Mouse (Mus musculus): ENCODE data around the gene Cfap44. TPM values are rescaled to one million over a fixed set of nuclear protein-coding genes. Genes with fewer than 3 reads are reported as not detected.

Cfap44 gene
- polyA plus RNA-seq, 1 experiment from 2014 or later = 0.69 TPM

DNA sequence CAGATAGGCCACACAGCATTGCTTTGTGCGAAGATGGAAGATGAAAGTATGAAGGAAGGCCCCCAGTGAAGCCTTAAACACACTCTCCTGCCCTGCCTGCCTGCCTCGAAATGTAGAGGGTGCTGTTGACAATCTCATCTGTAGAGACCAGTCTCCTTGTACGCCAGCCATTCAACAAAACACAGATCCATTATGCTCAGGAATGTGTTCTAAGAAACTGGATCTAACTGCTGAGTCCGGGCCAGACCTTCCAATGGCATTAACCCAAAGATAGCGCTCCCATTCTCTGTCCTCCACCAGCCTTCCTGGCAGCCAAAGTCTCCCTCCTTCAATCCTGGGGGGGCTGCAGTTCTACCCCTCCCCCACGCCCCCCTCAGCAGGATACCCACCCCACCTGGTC, 121.9 kb downstream of the Cfap44 start:
- H3K36me3 ChIP-seq (replicated peaks; ENCODE audit: insufficient read depth, low read length) = no peaks in the 10 kb centered on the region
- ATAC-seq (no peak), DNase-seq (no peak)
- no peak overlapping the region for H3K9ac ChIP-seq (replicated peaks)
- no peaks in the 10 kb centered on the region for H3K9me3 ChIP-seq (ENCODE audit: low read length)
- no peaks in the 10 kb centered on the region for H3K27me3 ChIP-seq (ENCODE audit: insufficient read depth, low read length)
- no peak for TF ChIP-seq EP300 (IDR thresholded peaks at IDR 0.05; ENCODE audit: low read depth)
- TF ChIP-seq CTCF (IDR thresholded peaks at IDR 0.05; ENCODE audit: low read depth) = no peak
- no peak overlapping the region for H3K27ac ChIP-seq (ENCODE audit: low read depth)
- 67% methylated on average over 6 of the region's 6 CpGs for WGBS (ENCODE audit: insufficient replicate concordance)
- H3K4me2 ChIP-seq (ENCODE audit: low read depth, low read length) = no peak overlapping the region
- no peaks in the 10 kb centered on the region for H3K4me1 ChIP-seq (ENCODE audit: insufficient read depth)
- no peak overlapping the region for H3K4me3 ChIP-seq (ENCODE audit: low read depth, low read length)

DNA sequence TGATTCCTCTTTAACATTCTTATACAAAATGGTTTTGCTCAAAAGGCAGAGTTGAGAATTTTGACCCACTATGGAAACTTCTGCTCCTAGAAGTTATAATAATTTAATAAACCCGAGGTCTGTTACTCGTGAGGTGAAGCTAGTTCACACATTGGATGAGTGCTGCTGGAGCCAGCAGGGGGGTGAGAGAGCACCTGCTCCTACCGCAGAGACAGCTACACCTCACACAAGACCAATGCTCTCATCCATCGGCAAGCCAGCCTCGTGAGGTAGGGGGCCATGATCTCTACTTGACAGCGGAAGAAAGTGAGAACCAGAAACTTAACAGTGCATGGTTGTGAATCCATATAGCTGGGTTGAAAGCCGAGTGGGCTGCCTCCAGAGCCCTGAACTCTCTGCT, 129.0 kb downstream of the Cfap44 start:
- no peak overlapping the region for H3K9ac ChIP-seq (replicated peaks)
- no peak overlapping the region for H3K27ac ChIP-seq (ENCODE audit: low read depth)
- TF ChIP-seq EP300 (IDR thresholded peaks at IDR 0.05; ENCODE audit: low read depth) = no peak
- no peak for TF ChIP-seq CTCF (IDR thresholded peaks at IDR 0.05; ENCODE audit: low read depth)
- ATAC-seq (no peak), DNase-seq (no peak)
- H3K4me3 ChIP-seq (ENCODE audit: low read depth, low read length) = no peak overlapping the region
- H3K4me2 ChIP-seq (ENCODE audit: low read depth, low read length) = no peak overlapping the region
- no peaks in the 10 kb centered on the region for H3K9me3 ChIP-seq (ENCODE audit: low read length)
- H3K4me1 ChIP-seq (ENCODE audit: insufficient read depth) = no peaks in the 10 kb centered on the region
- H3K36me3 ChIP-seq (replicated peaks; ENCODE audit: insufficient read depth, low read length) = no peaks in the 10 kb centered on the region
- H3K27me3 ChIP-seq (ENCODE audit: insufficient read depth, low read length) = no peaks in the 10 kb centered on the region
- WGBS (ENCODE audit: insufficient replicate concordance) = 72% methylated on average over 7 of the region's 7 CpGs

DNA sequence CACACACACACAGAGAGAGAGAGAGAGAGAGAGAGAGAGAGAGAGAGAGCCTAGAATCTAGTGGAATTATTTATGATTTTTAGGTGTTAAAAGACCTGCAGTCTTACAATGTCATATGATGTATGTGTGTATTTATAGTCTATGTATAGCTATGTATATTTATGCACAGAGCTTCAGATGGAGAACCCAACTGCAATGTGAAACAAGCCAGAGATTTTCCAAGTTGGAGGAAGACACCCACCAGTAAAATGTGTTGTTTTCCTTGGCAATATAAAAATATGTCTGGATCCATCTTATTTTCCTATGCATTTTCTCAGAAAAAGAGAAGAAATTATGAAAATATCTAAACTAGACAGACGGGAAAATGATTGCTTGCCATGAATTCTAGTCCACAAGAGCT, 131.4 kb downstream of the Cfap44 start:
- Histone ChIP-seq H3K4me1 (ENCODE audit: insufficient read depth) (no peaks in the 10 kb centered on the region), H3K4me3 (ENCODE audit: low read depth, low read length) (no peak overlapping the region), H3K36me3 (replicated peaks; ENCODE audit: insufficient read depth, low read length) (no peaks in the 10 kb centered on the region), H3K9ac (replicated peaks) (no peak overlapping the region), H3K27me3 (ENCODE audit: insufficient read depth, low read length) (no peaks in the 10 kb centered on the region), H3K4me2 (ENCODE audit: low read depth, low read length) (no peak overlapping the region), H3K27ac (ENCODE audit: low read depth) (no peak overlapping the region), H3K9me3 (ENCODE audit: low read length) (no peaks in the 10 kb centered on the region)
- ATAC-seq (no peak), DNase-seq (no peak)
- TF ChIP-seq CTCF (IDR thresholded peaks at IDR 0.05; ENCODE audit: low read depth) (no peak), EP300 (IDR thresholded peaks at IDR 0.05; ENCODE audit: low read depth) (no peak)
- WGBS (ENCODE audit: insufficient replicate concordance) = 70% methylated on average over 1 of the region's 1 CpGs

DNA sequence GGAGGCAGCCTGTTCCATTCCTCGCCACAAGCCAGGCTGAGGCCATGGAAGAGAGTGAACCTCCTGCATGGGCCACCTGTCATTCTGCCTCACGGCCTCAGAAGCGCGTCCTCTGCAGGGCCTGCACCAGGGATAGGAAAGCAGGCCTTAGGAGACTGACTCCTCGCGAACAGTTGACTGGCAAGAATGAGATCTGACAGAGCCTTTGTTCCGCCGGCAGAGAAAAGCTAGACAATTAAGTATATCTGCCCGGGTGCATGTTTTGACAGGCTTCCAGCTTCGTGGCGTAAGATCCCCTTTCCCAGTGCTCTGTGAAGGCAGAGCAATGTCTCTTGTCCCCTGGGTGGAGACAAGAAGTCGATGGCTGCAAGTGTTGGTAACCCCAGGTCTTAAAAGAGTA, 132.1 kb downstream of the Cfap44 start:
- TF ChIP-seq EP300 (IDR thresholded peaks at IDR 0.05; ENCODE audit: low read depth) (no peak), CTCF (IDR thresholded peaks at IDR 0.05; ENCODE audit: low read depth) (no peak)
- no peaks in the 10 kb centered on the region; the same call in 1 of the 2 replicates for H3K27me3 ChIP-seq (ENCODE audit: insufficient read depth, low read length)
- no peak overlapping the region for H3K4me2 ChIP-seq (ENCODE audit: low read depth, low read length)
- H3K27ac ChIP-seq (ENCODE audit: low read depth) = no peak overlapping the region
- no peaks in the 10 kb centered on the region for H3K9me3 ChIP-seq (ENCODE audit: low read length)
- WGBS (ENCODE audit: insufficient replicate concordance) = 59% methylated on average over 12 of the region's 12 CpGs
- no peaks in the 10 kb centered on the region for H3K36me3 ChIP-seq (replicated peaks; ENCODE audit: insufficient read depth, low read length)
- H3K4me3 ChIP-seq (ENCODE audit: low read depth, low read length) = no peak overlapping the region
- DNase-seq (no peak), ATAC-seq (no peak)
- no peak overlapping the region for H3K9ac ChIP-seq (replicated peaks)
- no peaks in the 10 kb centered on the region for H3K4me1 ChIP-seq (ENCODE audit: insufficient read depth)

DNA sequence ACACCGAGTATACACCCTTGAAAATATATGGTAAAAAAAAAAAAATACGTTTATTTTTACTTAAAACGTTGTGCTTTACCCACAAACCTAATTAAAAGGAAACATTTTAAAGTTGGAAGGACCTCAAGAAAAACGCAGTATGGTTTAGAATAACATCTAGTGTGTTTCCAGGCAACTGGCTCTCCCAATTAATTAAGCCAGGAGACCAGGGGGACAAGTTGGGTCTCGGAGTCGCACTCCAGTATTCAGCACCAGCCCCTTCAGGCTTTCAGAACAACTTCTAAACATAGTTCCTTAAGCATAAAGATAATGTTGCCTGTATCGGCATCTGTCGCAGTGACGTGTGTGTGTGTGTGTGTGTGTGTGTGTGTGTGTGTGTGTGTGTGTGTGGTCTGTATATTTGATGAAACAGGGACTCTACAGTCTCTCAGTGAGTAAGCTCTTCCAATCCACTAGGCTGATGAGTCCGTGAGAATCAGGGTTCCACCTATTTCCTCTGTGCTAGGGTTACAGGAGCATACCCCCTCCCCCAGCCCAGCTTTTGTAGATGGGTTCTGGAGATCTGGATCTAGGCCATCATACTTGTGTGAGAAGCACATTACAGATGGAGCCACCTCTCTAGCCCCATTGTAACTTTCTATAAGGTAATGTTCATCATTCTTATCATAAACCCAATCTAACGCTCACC, 132.8 kb downstream of the Cfap44 start:
- TF ChIP-seq CTCF (IDR thresholded peaks at IDR 0.05; ENCODE audit: low read depth) = no peak
- no peak for TF ChIP-seq EP300 (IDR thresholded peaks at IDR 0.05; ENCODE audit: low read depth)
- Histone ChIP-seq H3K9me3 (ENCODE audit: low read length) (no peaks in the 10 kb centered on the region), H3K9ac (replicated peaks) (no peak overlapping the region), H3K4me2 (ENCODE audit: low read depth, low read length) (no peak overlapping the region), H3K27ac (ENCODE audit: low read depth) (no peak overlapping the region), H3K36me3 (replicated peaks; ENCODE audit: insufficient read depth, low read length) (no peaks in the 10 kb centered on the region), H3K4me1 (ENCODE audit: insufficient read depth) (no peaks in the 10 kb centered on the region), H3K4me3 (ENCODE audit: low read depth, low read length) (no peak overlapping the region), H3K27me3 (ENCODE audit: insufficient read depth, low read length) (no peaks in the 10 kb centered on the region; the same call in 1 of the 2 replicates)
- WGBS (ENCODE audit: insufficient replicate concordance) = 70% methylated on average over 11 of the region's 11 CpGs
- no peak for ATAC-seq
- no peak for DNase-seq

DNA sequence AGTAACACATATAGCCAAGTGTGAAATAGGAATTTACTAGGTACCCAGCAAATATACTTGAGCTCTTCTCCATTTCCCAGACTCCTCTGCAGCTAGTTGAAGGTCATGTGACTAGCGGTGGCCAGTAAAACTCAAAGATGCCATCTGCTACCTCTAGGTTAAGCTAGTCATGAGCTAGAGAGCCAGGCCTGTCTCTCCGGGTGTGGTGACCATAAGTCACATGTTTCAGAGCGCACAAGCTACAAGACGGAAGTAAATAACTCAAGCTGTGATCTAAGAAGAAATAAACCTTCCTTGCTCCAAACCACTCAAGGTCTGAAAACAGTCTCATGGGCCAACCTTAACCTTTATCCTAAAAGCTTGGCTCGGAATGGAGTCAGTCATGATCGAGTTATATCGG, 134.4 kb downstream of the Cfap44 start:
- Histone ChIP-seq H3K9me3 (ENCODE audit: low read length) (no peaks in the 10 kb centered on the region), H3K4me2 (ENCODE audit: low read depth, low read length) (no peak overlapping the region), H3K36me3 (replicated peaks; ENCODE audit: insufficient read depth, low read length) (no peaks in the 10 kb centered on the region), H3K27me3 (ENCODE audit: insufficient read depth, low read length) (no peaks in the 10 kb centered on the region; the same call in 1 of the 2 replicates), H3K4me3 (ENCODE audit: low read depth, low read length) (no peak overlapping the region), H3K27ac (ENCODE audit: low read depth) (no peak overlapping the region), H3K9ac (replicated peaks) (no peak overlapping the region), H3K4me1 (ENCODE audit: insufficient read depth) (no peaks in the 10 kb centered on the region)
- TF ChIP-seq CTCF (IDR thresholded peaks at IDR 0.05; ENCODE audit: low read depth) (no peak), EP300 (IDR thresholded peaks at IDR 0.05; ENCODE audit: low read depth) (no peak)
- 80% methylated on average over 7 of the region's 7 CpGs for WGBS (ENCODE audit: insufficient replicate concordance)
- DNase-seq = no peak
- no peak for ATAC-seq
